Mouse (Mus musculus) cerebellum, adult 2 months (tissue): Measurements from ENCODE around the gene Fndc1.

ENCODE experiments used
- CTCF ChIP-seq: fragments of 200-500 bp; IDR thresholded peaks from 2 replicates; pipeline ENCODE4 v1.5.1; 2011; ENCODE audit warnings: low read depth, mild to moderate bottlenecking, control low read depth, low read length, moderate library complexity, borderline replicate concordance; ENCODE audit not compliant: insufficient read depth
- POLR2A ChIP-seq: fragments of 200-500 bp; IDR thresholded peaks from 2 replicates; pipeline ENCODE4 v1.6.1; 2011; ENCODE audit warnings: low read length, control low read depth, borderline replicate concordance; ENCODE audit not compliant: insufficient read depth

GRCm38 (mm10) chr17:7840505-7841290 is 13.6 kb upstream of the Fndc1 start:
- TF ChIP-seq CTCF (no peak), POLR2A (no peak)
